Mouse (Mus musculus) activated CD4-positive, CD25-positive, alpha-beta regulatory T cell, adult 9 weeks (primary cell): Measurements from ENCODE around the gene Plin1. TPM values are rescaled to one million over a fixed set of nuclear protein-coding genes. Genes with fewer than 3 reads are reported as not detected.

Experiments used
- polyA plus RNA-seq: library from polyadenylated mRNA; unstranded; fragments of 100-300 nt; shearing (Covaris generic); gene quantifications from one replicate; pipeline ENCODE4 v1.2.1, GENCODE M21; 2017

The Plin1 gene
- not detected for polyA plus RNA-seq

GRCm38 (mm10) chr7:79732622-79733021 is at the start of gene Plin1:
Gene Plin1 (minus strand): TSS chr7:79732903.

GRCm38 (mm10) chr7:79742659-79743536 is 10.2 kb upstream of the Plin1 start, which contains the start of the genes Pex11a and Wdr93:
Gene Pex11a (minus strand): TSS chr7:79743131.
Gene Wdr93 (plus strand): TSS chr7:79743163.

GRCm38 (mm10) chr7:79715187-79715981 is 17.3 kb downstream of the Plin1 start, which contains the start of gene Kif7:
Gene Kif7 (minus strand): TSS chr7:79715720.

Other genes with a start within 250 kb of the Plin1 start
- gene Rhcg, start 115.2 kb downstream of the Plin1 start, polyA plus RNA-seq = not detected
- 2.9 TPM for gene Ticrr, start 72.7 kb downstream of the Plin1 start, polyA plus RNA-seq
- 0.16 TPM for gene Kif7, start 17.2 kb downstream of the Plin1 start, polyA plus RNA-seq
- 5.4 TPM for gene Pex11a, start 10.2 kb upstream of the Plin1 start, polyA plus RNA-seq
- 0.48 TPM for gene Wdr93, start 10.3 kb upstream of the Plin1 start, polyA plus RNA-seq
- gene Mesp1, start 60.9 kb upstream of the Plin1 start, polyA plus RNA-seq = not detected
- 0.42 TPM for gene Mesp2, start 77.8 kb upstream of the Plin1 start, polyA plus RNA-seq
- gene Anpep, start 128.2 kb upstream of the Plin1 start, polyA plus RNA-seq = 0.39 TPM
- gene Ap3s2, start 187.7 kb upstream of the Plin1 start, polyA plus RNA-seq = 32.2 TPM
- gene Arpin, start 202.5 kb upstream of the Plin1 start, polyA plus RNA-seq = 0.28 TPM